Mouse (Mus musculus) heart, postnatal 0 days (tissue): ENCODE data around the gene Sema5a.

Experiments
- CTCF ChIP-seq: IDR thresholded peaks from 2 replicates; pipeline ENCODE4 v1.5.1; 2016; ENCODE audit warnings: antibody characterized with exemption, control low read depth, low read depth
- EP300 ChIP-seq: IDR thresholded peaks from 2 replicates; pipeline ENCODE4 v1.6.1; 2016; ENCODE audit warnings: antibody characterized with exemption, low read depth

DNA sequence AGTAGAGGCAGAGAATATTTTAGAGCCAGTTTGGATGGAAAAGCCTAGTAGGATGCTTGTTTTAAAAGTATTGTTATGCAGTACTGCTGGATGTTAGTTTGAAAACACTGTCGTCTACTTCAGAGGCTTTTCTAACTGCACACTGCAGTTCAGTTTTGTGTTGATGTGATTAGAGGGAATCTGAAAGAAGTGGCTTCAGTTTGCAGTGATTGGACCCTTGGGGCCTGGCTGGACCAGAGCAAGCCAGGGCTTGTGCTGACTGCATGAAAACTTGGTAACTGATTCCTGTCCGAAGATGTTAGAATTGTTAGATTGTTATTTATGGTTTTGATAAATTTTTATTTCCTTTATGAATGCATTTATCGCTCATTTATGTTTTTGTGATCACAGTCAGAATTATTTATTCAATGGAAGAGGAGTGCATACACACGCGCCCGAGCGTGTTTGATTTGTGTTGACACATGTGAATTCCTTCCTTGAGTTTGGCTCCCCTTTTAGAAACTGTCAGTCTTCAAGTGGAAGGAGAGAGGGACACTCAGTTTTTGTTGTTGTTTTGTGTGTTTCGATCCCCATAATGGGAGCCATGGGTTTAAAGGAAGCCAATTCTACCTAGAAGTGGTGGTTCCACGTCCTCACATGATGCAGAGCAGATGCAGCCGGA is 85.2 kb downstream of the Sema5a start:
- TF ChIP-seq CTCF (no peak), EP300 (no peak)
